Mouse (Mus musculus) stomach, postnatal 0 days (tissue): ENCODE measurements around the gene Lgr5. TPM values are rescaled to one million over a fixed set of nuclear protein-coding genes. Genes with fewer than 3 reads are reported as not detected.

Experiments
- ATAC-seq: fragments of 200-750 bp; cut with Nextera tagmentation; 2 replicates; pipeline ENCODE4 v1.8.0; 2017; ENCODE audit not compliant: low FRiP score, low TSS enrichment
- DNase-seq: peaks from one replicate; pipeline ENCODE4 v3.0.0-alpha.2; 2016; ENCODE audit warnings: low spot score
- H3K27ac ChIP-seq: fragments of 300-500 bp; sonication (generic); replicated peaks from 2 replicates; pipeline ENCODE4 v1.5.1; 2014; ENCODE audit warnings: mild to moderate bottlenecking, control low read depth
- H3K27me3 ChIP-seq: fragments of 300-500 bp; sonication (generic); 2 replicates; pipeline ENCODE4 v1.6.1; 2014; ENCODE audit warnings: low read length; ENCODE audit not compliant: control insufficient read depth, insufficient read depth
- H3K36me3 ChIP-seq: fragments of 300-500 bp; sonication (generic); 2 replicates; pipeline ENCODE4 v1.6.1; 2014; ENCODE audit warnings: low read length, mixed read lengths; ENCODE audit not compliant: control insufficient read depth, insufficient read depth
- H3K4me1 ChIP-seq: fragments of 300-500 bp; sonication (generic); replicated peaks from 2 replicates; pipeline ENCODE4 v1.6.1; 2014; ENCODE audit warnings: antibody characterized with exemption; ENCODE audit not compliant: control insufficient read depth, insufficient read depth
- H3K4me2 ChIP-seq: fragments of 300-500 bp; sonication (generic); replicated peaks from 2 replicates; pipeline ENCODE4 v1.6.1; 2014; ENCODE audit warnings: low read depth, mild to moderate bottlenecking, control low read depth, moderate library complexity
- H3K4me3 ChIP-seq: fragments of 300-500 bp; sonication (generic); 2 replicates; pipeline ENCODE4 v1.5.1; 2014; ENCODE audit warnings: low read depth, low read length, control low read depth
- H3K9ac ChIP-seq: fragments of 300-500 bp; sonication (generic); 2 replicates; pipeline ENCODE4 v1.6.1; 2014; ENCODE audit warnings: mild to moderate bottlenecking, low read length, control low read depth, mixed read lengths
- H3K9me3 ChIP-seq: fragments of 300-500 bp; sonication (generic); 2 replicates; pipeline ENCODE4 v1.6.1; 2016; ENCODE audit warnings: low read length; ENCODE audit not compliant: control insufficient read depth
- CTCF ChIP-seq: IDR thresholded peaks from 2 replicates; pipeline ENCODE4 v1.5.1; 2016; ENCODE audit warnings: antibody characterized with exemption, low read depth, mild to moderate bottlenecking, moderate library complexity
- EP300 ChIP-seq: optimal IDR thresholded peaks from 2 replicates; pipeline ENCODE3; 2016; ENCODE audit warnings: antibody characterized with exemption
- WGBS: fragments of 180-500 bp; shearing (Covaris S2); extraction: QIAGEN DNeasy Blood & Tissue Kit; methylation state at CpG from one replicate; pipeline ENCODE4 v1.1.7; 2014; 5-methylcytosine and 5-hydroxymethylcytosine counted together
- polyA plus RNA-seq: library from polyadenylated mRNA; unstranded; fragments of >200 nt; fragmentation: Nextera tagmentation; extraction: Ambion mirVana; gene quantifications from 2 replicates; pipeline ENCODE4 v1.2.1, GENCODE M21; 2015

Gene Lgr5
- polyA plus RNA-seq, 1 experiment from 2014 or later, result 2.9 TPM

GRCm38 (mm10) chr10:115520200-115521080 lies 67.1 kb downstream of the Lgr5 start:
- no peak overlapping the region for H3K27ac ChIP-seq
- no peak overlapping the region for H3K4me3 ChIP-seq
- no peak overlapping the region for H3K4me2 ChIP-seq
- H3K9me3 ChIP-seq, result no peaks in the 10 kb centered on the region
- DNase-seq, result no peak
- no peak overlapping the region for H3K9ac ChIP-seq
- no peak for ATAC-seq
- WGBS, result 79% methylated on average over 17 of the region's 17 CpGs
- no peaks in the 10 kb centered on the region for H3K36me3 ChIP-seq
- no peaks in the 10 kb centered on the region for H3K4me1 ChIP-seq
- TF ChIP-seq EP300 (no peak), CTCF (no peak)
- H3K27me3 ChIP-seq, result no peaks in the 10 kb centered on the region

GRCm38 (mm10) chr10:115518845-115519244 lies 68.7 kb downstream of the Lgr5 start:
- ATAC-seq, result no peak
- TF ChIP-seq EP300 (no peak), CTCF (no peak)
- Histone ChIP-seq H3K9me3 (no peaks in the 10 kb centered on the region), H3K36me3 (no peaks in the 10 kb centered on the region), H3K9ac (no peak overlapping the region), H3K27me3 (no peaks in the 10 kb centered on the region), H3K4me3 (no peak overlapping the region), H3K4me2 (no peak overlapping the region), H3K27ac (no peak overlapping the region), H3K4me1 (no peaks in the 10 kb centered on the region)
- no peak for DNase-seq
- WGBS, result 89% methylated on average over 3 of the region's 3 CpGs

- H3K27me3 ChIP-seq, result no peaks in the 10 kb centered on the region
- no peak overlapping the region for H3K9ac ChIP-seq
- DNase-seq, result no peak
- H3K4me1 ChIP-seq, result no peaks in the 10 kb centered on the region
- TF ChIP-seq CTCF, result no peak
- no peak for TF ChIP-seq EP300
- no peaks in the 10 kb centered on the region for H3K36me3 ChIP-seq
- no peak for ATAC-seq
- no peak overlapping the region for H3K4me3 ChIP-seq
- no peak overlapping the region for H3K27ac ChIP-seq
- H3K4me2 ChIP-seq, result no peak overlapping the region
- H3K9me3 ChIP-seq, result no peaks in the 10 kb centered on the region
- WGBS, result 81% methylated on average over 7 of the region's 7 CpGs
These were observed 72.1 kb downstream of the Lgr5 start for GRCm38 (mm10) chr10:115515503-115515902.

- Histone ChIP-seq H3K36me3 (no peaks in the 10 kb centered on the region), H3K4me1 (no peaks in the 10 kb centered on the region), H3K27me3 (no peaks in the 10 kb centered on the region), H3K9me3 (no peaks in the 10 kb centered on the region), H3K4me3 (no peak overlapping the region), H3K9ac (no peak overlapping the region), H3K27ac (no peak overlapping the region), H3K4me2 (no peak overlapping the region)
- DNase-seq (no peak), ATAC-seq (no peak)
- no peak for TF ChIP-seq CTCF
- no peak for TF ChIP-seq EP300
- 89% methylated on average over 5 of the region's 5 CpGs for WGBS
These were observed 76.6 kb downstream of the Lgr5 start for GRCm38 (mm10) chr10:115510959-115511358.

GRCm38 (mm10) chr10:115505631-115506239 lies 81.8 kb downstream of the Lgr5 start:
- H3K4me3 ChIP-seq, result no peak overlapping the region
- no peaks in the 10 kb centered on the region for H3K4me1 ChIP-seq
- H3K36me3 ChIP-seq, result no peaks in the 10 kb centered on the region
- H3K27ac ChIP-seq, result no peak overlapping the region
- WGBS, result 45% methylated on average over 16 of the region's 16 CpGs
- H3K9me3 ChIP-seq, result no peaks in the 10 kb centered on the region
- no peak for TF ChIP-seq EP300
- no peak for TF ChIP-seq CTCF
- H3K27me3 ChIP-seq, result no peaks in the 10 kb centered on the region
- H3K4me2 ChIP-seq, result no peak overlapping the region
- H3K9ac ChIP-seq, result no peak overlapping the region
- ATAC-seq, result no peak
- DNase-seq, result no peak

GRCm38 (mm10) chr10:115505155-115505554 lies 82.4 kb downstream of the Lgr5 start:
- Histone ChIP-seq H3K27me3 (no peaks in the 10 kb centered on the region), H3K36me3 (no peaks in the 10 kb centered on the region), H3K4me2 (no peak overlapping the region), H3K9me3 (no peaks in the 10 kb centered on the region), H3K9ac (no peak overlapping the region), H3K27ac (no peak overlapping the region), H3K4me1 (no peaks in the 10 kb centered on the region), H3K4me3 (no peak overlapping the region)
- DNase-seq (no peak), ATAC-seq (no peak)
- WGBS, result 65% methylated on average over 10 of the region's 10 CpGs
- TF ChIP-seq CTCF, result no peak
- TF ChIP-seq EP300, result no peak
